Mouse (Mus musculus): ENCODE measurements around the gene Ndufs7. TPM values are rescaled to one million over a fixed set of nuclear protein-coding genes. Genes with fewer than 3 reads are reported as not detected.
"Not testable (repeated sequence)": the region's sequence is repeated elsewhere in the genome, so short reads cannot be mapped to it uniquely, and the experiment has no call there.

Gene Ndufs7
- 398 and 444 TPM in 2 replicates for polyA plus RNA-seq (2015; fragmentation: Nextera tagmentation; extraction: Ambion mirVana)

DNA sequence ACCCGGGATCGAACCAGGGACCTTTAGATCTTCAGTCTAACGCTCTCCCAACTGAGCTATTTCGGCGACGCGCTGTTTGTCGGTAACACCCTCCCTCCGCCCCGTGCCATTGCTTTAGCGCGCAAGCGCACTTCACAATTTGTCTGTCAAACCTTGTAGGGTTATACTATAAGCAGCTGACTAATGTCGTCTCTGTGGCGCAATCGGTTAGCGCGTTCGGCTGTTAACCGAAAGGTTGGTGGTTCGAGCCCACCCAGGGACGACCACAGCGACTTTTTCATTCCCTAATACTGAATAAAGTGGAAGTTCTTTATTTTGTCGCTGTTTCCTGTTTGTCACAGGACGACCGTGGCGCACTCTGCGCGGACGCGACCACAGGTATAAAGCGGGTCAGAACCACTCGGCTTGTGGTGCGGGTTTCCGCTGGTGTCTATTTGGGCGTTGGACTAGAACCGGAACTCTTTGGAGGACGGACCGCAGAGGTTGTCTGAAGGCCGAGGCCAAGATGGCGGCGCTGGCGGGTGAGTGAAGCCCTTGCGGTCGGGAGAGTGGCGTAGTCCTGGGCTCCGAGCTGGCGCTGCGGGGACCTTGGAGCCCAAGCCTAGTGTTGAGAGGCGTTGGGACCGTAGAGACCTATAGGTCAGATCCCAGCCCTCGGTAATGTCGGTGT, at the start of gene Ndufs7:
Ndufs7 (plus strand) TSS at position 151 of the 670 bp plus-strand sequence.
- Histone ChIP-seq H3K27me3 (ENCODE audit: insufficient read depth, low read length) (no peaks in the 10 kb centered on the region), H3K4me2 (replicated peaks; ENCODE audit: low read depth, low read length) (peak within 1 kb of the TSS; percentile 84), H3K36me3 (ENCODE audit: insufficient read depth, low read length) (peaks cover 14% of the 10 kb centered on the region), H3K4me1 (ENCODE audit: insufficient read depth, low read length) (peaks cover 17% of the 10 kb centered on the region), H3K9ac (replicated peaks; ENCODE audit: low read length) (peak within 1 kb of the TSS; percentile 96), H3K4me3 (ENCODE audit: low read length) (peak within 1 kb of the TSS; percentile 97), H3K9me3 (ENCODE audit: low read length) (no peaks in the 10 kb centered on the region), H3K27ac (ENCODE audit: low read length) (peak within 1 kb of the TSS; percentile 96)
- 0% methylated on average over 53 of the region's 53 CpGs for WGBS
- peak; percentile 90 for ATAC-seq (ENCODE audit: low FRiP score, low TSS enrichment)

DNA sequence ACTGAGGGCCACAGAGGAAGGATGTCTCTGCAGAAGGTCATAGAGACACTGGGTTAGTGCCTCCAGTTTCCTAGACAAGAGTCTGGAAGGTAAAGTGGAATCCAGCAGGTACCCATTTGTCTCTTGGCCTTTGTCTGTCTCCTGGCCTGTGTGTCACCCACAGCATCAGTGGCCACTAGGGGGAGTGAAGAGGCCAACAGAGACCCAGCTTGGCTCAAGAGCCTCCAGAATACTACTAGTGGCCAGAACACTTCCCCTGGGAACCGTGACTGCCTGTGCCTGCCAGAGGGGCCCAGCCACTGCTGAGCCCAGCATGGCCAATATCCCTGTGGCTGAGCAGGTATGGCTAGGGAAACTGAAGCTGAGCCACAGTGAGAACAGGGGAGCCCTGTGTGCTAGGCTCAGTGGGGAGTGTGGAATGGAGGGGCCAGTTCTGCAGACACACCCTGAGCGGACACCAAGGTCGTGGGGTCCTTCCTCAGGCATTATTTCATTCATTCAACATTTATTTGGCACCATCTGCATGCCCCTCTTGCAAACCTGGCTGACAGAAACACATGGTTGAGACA, 49.4 kb upstream of the Ndufs7 start:
- Histone ChIP-seq H3K4me1 (ENCODE audit: insufficient read depth, low read length) (peaks cover 11% of the 10 kb centered on the region), H3K9me3 (ENCODE audit: low read length) (no peaks in the 10 kb centered on the region), H3K36me3 (ENCODE audit: insufficient read depth, low read length) (no peaks in the 10 kb centered on the region), H3K27me3 (ENCODE audit: insufficient read depth, low read length) (no peaks in the 10 kb centered on the region), H3K4me2 (replicated peaks; ENCODE audit: low read depth, low read length) (no peak overlapping the region), H3K4me3 (ENCODE audit: low read length) (no peak overlapping the region), H3K9ac (replicated peaks; ENCODE audit: low read length) (no peak overlapping the region), H3K27ac (ENCODE audit: low read length) (no peak overlapping the region)
- 53% methylated on average over 3 of the region's 3 CpGs for WGBS
- peak; percentile 84 for ATAC-seq (ENCODE audit: low FRiP score, low TSS enrichment)

DNA sequence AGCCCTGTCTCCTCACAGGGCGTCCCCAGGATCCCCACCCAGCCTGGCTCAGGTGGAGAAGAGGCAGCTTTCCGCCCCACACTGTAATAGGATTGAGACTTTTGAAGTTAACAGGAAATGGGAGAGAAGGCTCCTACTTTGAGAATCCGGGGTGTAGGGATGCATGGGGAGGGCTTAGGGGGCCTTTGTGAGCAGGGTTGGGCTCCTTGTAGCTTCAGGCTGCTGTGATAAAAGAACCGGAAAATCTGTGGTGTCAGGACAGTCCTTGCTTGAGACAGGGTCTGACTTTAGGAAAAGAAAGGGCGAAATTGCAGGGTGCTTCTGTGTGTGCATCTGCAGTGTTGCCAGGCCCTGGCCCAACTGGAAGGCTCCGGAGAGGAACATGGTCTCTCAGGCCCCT, 48.4 kb upstream of the Ndufs7 start:
- no peaks in the 10 kb centered on the region for H3K36me3 ChIP-seq (ENCODE audit: insufficient read depth, low read length)
- no peak overlapping the region for H3K4me2 ChIP-seq (replicated peaks; ENCODE audit: low read depth, low read length)
- no peak overlapping the region for H3K9ac ChIP-seq (replicated peaks; ENCODE audit: low read length)
- no peaks in the 10 kb centered on the region for H3K27me3 ChIP-seq (ENCODE audit: insufficient read depth, low read length)
- peaks cover 11% of the 10 kb centered on the region for H3K4me1 ChIP-seq (ENCODE audit: insufficient read depth, low read length)
- H3K27ac ChIP-seq (ENCODE audit: low read length): no peak overlapping the region
- no peak overlapping the region for H3K4me3 ChIP-seq (ENCODE audit: low read length)
- WGBS: 71% methylated on average over 6 of the region's 6 CpGs
- H3K9me3 ChIP-seq (ENCODE audit: low read length): no peaks in the 10 kb centered on the region
- ATAC-seq (ENCODE audit: low FRiP score, low TSS enrichment): no peak

DNA sequence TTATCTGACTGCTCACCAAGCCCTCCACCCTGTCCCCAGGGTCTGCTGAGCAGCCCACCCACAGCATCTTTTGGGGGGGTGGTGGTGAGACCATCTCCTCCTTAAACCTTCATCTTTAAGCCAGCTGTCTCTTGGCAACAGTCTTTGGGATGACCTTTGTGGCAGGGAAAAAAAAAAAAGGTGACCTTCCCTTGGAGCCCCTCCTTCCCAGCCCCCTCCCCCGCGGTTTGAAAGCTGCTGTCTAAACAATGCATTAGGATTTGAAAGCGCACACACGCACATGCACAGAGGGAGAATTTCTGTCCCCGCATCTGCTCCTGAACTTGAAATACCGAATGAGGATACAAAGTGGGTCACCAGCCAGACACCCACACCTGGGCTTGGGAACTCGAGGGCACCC, 44.9 kb upstream of the Ndufs7 start:
- Histone ChIP-seq H3K27me3 (ENCODE audit: insufficient read depth, low read length) (no peaks in the 10 kb centered on the region; the same call in 1 of the 2 replicates), H3K9me3 (ENCODE audit: low read length) (no peaks in the 10 kb centered on the region), H3K4me3 (ENCODE audit: low read length) (no peak overlapping the region), H3K4me2 (replicated peaks; ENCODE audit: low read depth, low read length) (no peak overlapping the region), H3K27ac (ENCODE audit: low read length) (no peak overlapping the region), H3K4me1 (ENCODE audit: insufficient read depth, low read length) (peaks cover 9% of the 10 kb centered on the region), H3K36me3 (ENCODE audit: insufficient read depth, low read length) (no peaks in the 10 kb centered on the region), H3K9ac (replicated peaks; ENCODE audit: low read length) (no peak overlapping the region)
- 31% methylated on average over 7 of the region's 7 CpGs for WGBS
- no peak for ATAC-seq (ENCODE audit: low FRiP score, low TSS enrichment)

DNA sequence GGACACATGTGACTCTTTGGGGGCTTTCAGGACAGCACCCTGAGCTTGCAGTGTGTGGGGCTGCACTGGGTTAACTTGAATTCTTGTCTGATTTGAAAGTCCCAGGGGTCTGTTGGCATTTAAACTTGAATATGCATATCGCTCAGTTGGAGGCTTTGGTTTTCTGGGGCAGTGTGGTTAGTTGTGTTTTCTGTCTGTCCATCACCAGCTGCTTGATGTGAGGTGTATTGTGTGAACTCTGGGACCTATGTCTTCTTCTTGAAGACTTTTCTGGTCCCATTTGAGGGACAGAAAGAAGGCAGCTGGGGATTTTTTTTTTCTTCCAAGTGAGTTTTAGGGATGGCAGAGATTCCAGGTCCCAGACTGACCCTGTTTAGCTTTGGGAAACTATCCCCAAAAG, 41.7 kb upstream of the Ndufs7 start:
- no peak for ATAC-seq (ENCODE audit: low FRiP score, low TSS enrichment)
- Histone ChIP-seq H3K9me3 (ENCODE audit: low read length) (no peaks in the 10 kb centered on the region), H3K4me2 (replicated peaks; ENCODE audit: low read depth, low read length) (no peak overlapping the region), H3K27me3 (ENCODE audit: insufficient read depth, low read length) (no peaks in the 10 kb centered on the region; the same call in 1 of the 2 replicates), H3K27ac (ENCODE audit: low read length) (no peak overlapping the region), H3K9ac (replicated peaks; ENCODE audit: low read length) (no peak overlapping the region), H3K36me3 (ENCODE audit: insufficient read depth, low read length) (no peaks in the 10 kb centered on the region), H3K4me3 (ENCODE audit: low read length) (no peak overlapping the region), H3K4me1 (ENCODE audit: insufficient read depth, low read length) (peaks cover 11% of the 10 kb centered on the region)
- 79% methylated on average over 1 of the region's 1 CpGs for WGBS

DNA sequence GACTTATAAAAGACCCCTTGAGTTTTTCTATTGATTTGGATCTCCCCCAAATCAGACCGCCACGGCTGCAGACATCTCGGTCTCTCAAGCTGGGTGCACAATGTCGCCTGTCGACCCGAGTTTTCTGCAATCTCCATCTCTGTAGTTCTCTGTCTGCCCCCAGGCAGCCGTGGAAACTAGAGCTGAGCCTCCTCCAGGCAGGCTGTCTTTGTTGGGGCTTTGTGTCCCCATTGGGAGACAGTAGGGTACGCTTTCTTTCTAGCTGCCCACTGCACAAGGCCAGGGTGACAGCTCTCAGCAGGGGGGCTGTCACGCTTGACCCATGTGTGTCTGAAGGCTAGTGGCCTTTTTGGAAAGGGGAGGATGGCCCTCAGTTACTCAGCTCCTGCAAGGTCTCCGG, 41.2 kb upstream of the Ndufs7 start:
- H3K4me1 ChIP-seq (ENCODE audit: insufficient read depth, low read length): peaks cover 11% of the 10 kb centered on the region
- 68% methylated on average over 10 of the region's 10 CpGs for WGBS
- no peak for ATAC-seq (ENCODE audit: low FRiP score, low TSS enrichment)
- H3K4me3 ChIP-seq (ENCODE audit: low read length): no peak overlapping the region
- H3K9ac ChIP-seq (replicated peaks; ENCODE audit: low read length): no peak overlapping the region
- no peaks in the 10 kb centered on the region; the same call in 1 of the 2 replicates for H3K27me3 ChIP-seq (ENCODE audit: insufficient read depth, low read length)
- no peak overlapping the region for H3K4me2 ChIP-seq (replicated peaks; ENCODE audit: low read depth, low read length)
- H3K36me3 ChIP-seq (ENCODE audit: insufficient read depth, low read length): no peaks in the 10 kb centered on the region
- H3K27ac ChIP-seq (ENCODE audit: low read length): no peak overlapping the region
- H3K9me3 ChIP-seq (ENCODE audit: low read length): no peaks in the 10 kb centered on the region

DNA sequence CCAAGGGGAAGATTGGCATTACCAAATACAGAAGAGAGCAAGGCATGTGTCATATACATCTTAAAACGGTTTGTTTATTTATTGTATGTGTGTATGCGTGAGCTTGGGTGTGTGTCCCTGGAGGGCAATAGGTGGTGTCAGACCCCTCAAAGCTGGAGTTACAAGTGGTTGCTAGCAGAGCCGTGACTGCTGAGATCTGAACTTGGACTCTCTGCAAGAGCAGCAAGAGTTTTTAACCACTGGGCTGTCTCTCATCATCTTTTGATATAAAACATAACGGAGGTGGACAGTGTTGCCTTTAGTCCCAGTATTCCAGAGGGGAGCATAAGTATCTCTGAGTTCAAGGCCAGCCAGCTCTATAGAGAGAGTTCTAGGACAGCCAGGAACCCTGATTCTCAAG, 40.7 kb upstream of the Ndufs7 start:
- ATAC-seq (ENCODE audit: low FRiP score, low TSS enrichment): no peak
- Histone ChIP-seq H3K4me3 (ENCODE audit: low read length) (no peak overlapping the region), H3K9ac (replicated peaks; ENCODE audit: low read length) (no peak overlapping the region), H3K9me3 (ENCODE audit: low read length) (no peaks in the 10 kb centered on the region), H3K4me2 (replicated peaks; ENCODE audit: low read depth, low read length) (no peak overlapping the region), H3K27me3 (ENCODE audit: insufficient read depth, low read length) (no peaks in the 10 kb centered on the region; the same call in 1 of the 2 replicates), H3K27ac (ENCODE audit: low read length) (no peak overlapping the region), H3K4me1 (ENCODE audit: insufficient read depth, low read length) (peaks cover 11% of the 10 kb centered on the region), H3K36me3 (ENCODE audit: insufficient read depth, low read length) (no peaks in the 10 kb centered on the region)
- WGBS: 78% methylated on average over 4 of the region's 4 CpGs

DNA sequence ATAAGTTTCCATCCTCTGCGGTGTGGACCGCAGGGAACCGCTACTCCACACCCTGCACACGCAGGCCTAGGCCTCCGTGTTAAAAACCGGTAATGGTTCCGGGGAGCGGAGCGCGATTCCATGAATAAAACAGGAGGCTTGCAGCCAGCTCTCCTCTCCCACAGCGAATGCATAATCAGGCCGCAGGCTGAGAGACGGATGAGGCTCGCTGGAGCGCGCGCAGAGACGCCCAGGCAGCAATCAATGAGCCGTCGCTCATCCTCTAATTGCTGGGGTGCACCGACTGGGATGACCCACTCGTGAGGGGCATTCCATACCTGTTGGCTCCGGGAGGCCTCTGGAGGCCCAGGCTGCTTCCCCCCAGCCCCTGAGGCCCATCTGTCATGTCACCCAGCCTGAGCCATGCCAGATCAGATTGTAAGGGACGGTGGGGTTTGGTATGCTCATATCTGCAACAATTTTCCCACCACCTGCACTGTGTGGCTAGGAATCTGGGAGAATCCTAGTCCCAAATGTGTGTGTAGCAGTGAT, 40.0 kb upstream of the Ndufs7 start:
- H3K9ac ChIP-seq (replicated peaks; ENCODE audit: low read length): peak overlapping the region; percentile 31
- no peaks in the 10 kb centered on the region for H3K36me3 ChIP-seq (ENCODE audit: insufficient read depth, low read length)
- no peaks in the 10 kb centered on the region; the same call in 1 of the 2 replicates for H3K27me3 ChIP-seq (ENCODE audit: insufficient read depth, low read length)
- H3K4me2 ChIP-seq (replicated peaks; ENCODE audit: low read depth, low read length): peak overlapping the region; percentile 32; the same call in 1 of the 2 replicates
- H3K9me3 ChIP-seq (ENCODE audit: low read length): no peaks in the 10 kb centered on the region
- 11% methylated on average over 24 of the region's 24 CpGs for WGBS
- peaks cover 11% of the 10 kb centered on the region for H3K4me1 ChIP-seq (ENCODE audit: insufficient read depth, low read length)
- no peak overlapping the region for H3K27ac ChIP-seq (ENCODE audit: low read length)
- ATAC-seq (ENCODE audit: low FRiP score, low TSS enrichment): 0 out of 2 replicates have a peak, but pooled peaks have one; percentile 18
- H3K4me3 ChIP-seq (ENCODE audit: low read length): no peak overlapping the region

DNA sequence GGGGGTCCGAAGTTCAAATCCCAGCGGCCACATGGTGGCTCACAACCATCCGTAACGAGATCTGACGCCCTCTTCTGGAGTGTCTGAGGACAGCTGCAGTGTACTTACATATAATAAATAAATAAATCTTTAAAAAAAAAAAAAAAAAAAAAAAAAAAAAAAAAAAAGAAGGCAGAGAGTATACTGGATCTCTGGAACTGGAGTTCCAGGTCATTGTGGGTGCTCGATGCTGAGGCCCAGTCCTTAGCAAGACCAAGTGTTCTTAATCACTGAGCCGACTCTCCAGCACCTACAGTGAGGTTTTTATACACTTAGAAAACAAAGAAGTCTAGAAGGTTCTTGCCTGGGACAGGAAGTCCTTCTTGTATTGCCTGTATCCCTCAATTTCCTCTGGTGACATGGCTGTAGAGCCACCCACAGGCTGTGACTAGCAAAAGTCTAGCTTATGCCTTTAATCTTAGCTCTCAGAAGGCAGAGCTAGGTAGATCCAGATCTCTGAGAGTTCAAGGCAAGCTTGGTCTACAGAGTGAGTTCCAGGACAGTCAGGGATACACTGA, 37.3 kb upstream of the Ndufs7 start:
- H3K9me3 ChIP-seq (ENCODE audit: low read length); H3K27ac ChIP-seq (ENCODE audit: low read length); H3K27me3 ChIP-seq (ENCODE audit: insufficient read depth, low read length); H3K9ac ChIP-seq (replicated peaks; ENCODE audit: low read length); H3K4me2 ChIP-seq (replicated peaks; ENCODE audit: low read depth, low read length); H3K4me1 ChIP-seq (ENCODE audit: insufficient read depth, low read length); ATAC-seq (ENCODE audit: low FRiP score, low TSS enrichment); H3K4me3 ChIP-seq (ENCODE audit: low read length); H3K36me3 ChIP-seq (ENCODE audit: insufficient read depth, low read length): not testable (repeated sequence)
- WGBS: 83% methylated on average over 5 of the region's 7 CpGs

All from kidney, embryonic 16.5 days (tissue).